Mouse (Mus musculus) heart, embryonic 14.5 days (tissue): ENCODE data around the gene Fam149b. TPM values are rescaled to one million over a fixed set of nuclear protein-coding genes. Genes with fewer than 3 reads are reported as not detected.
"Not testable (repeated sequence)": the region's sequence is repeated elsewhere in the genome, so short reads cannot be mapped to it uniquely, and the experiment has no call there.

ENCODE experiments used
- ATAC-seq: fragments of 200-750 bp; cut with Nextera tagmentation; 2 replicates; pipeline ENCODE4 v1.8.0; 2017; ENCODE audit warnings: low read depth, moderate TSS enrichment; ENCODE audit not compliant: insufficient number of reproducible peaks, insufficient read depth, low FRiP score
- H3K27ac ChIP-seq, 2 experiments: fragments of 200-500 bp in 1 of 2; fragments of 300-500 bp in 1 of 2; sonication (generic) in 1 of 2; replicated peaks in 1 of 2; 2 replicates each; pipeline ENCODE4 v1.5.1; 2012 to 2014; ENCODE audit warnings: low read depth in 2 of 2, low read length in 2 of 2, control low read depth in 1 of 2, mild to moderate bottlenecking in 1 of 2, mixed read lengths in 1 of 2; ENCODE audit not compliant: control insufficient read depth in 1 of 2, insufficient read depth in 1 of 2
- H3K27me3 ChIP-seq: fragments of 300-500 bp; sonication (generic); 2 replicates; pipeline ENCODE4 v1.6.1; 2014; ENCODE audit warnings: mild to moderate bottlenecking, low read length, control low read depth; ENCODE audit not compliant: control insufficient read depth, insufficient read depth
- H3K36me3 ChIP-seq: fragments of 300-500 bp; sonication (generic); 2 replicates; pipeline ENCODE4 v1.6.1; 2014; ENCODE audit warnings: mild to moderate bottlenecking, control low read depth, low read length, mixed read lengths; ENCODE audit not compliant: control insufficient read depth, insufficient read depth
- H3K4me1 ChIP-seq, 2 experiments: fragments of 200-500 bp in 1 of 2; fragments of 300-500 bp in 1 of 2; sonication (generic) in 1 of 2; 2 replicates each; pipeline ENCODE4 v1.6.1; 2012 to 2014; ENCODE audit warnings: low read length in 2 of 2, control low read depth in 1 of 2, mixed read lengths in 1 of 2; ENCODE audit not compliant: control insufficient read depth in 2 of 2, insufficient read depth in 2 of 2
- H3K4me2 ChIP-seq: fragments of 300-500 bp; sonication (generic); 2 replicates; pipeline ENCODE4 v1.6.1; 2014; ENCODE audit warnings: mild to moderate bottlenecking, low read length
- H3K4me3 ChIP-seq, 2 experiments: fragments of 200-500 bp in 1 of 2; fragments of 300-500 bp in 1 of 2; sonication (generic) in 1 of 2; 2 replicates each; pipeline ENCODE4 v1.5.1; 2012 to 2014; ENCODE audit warnings: low read length in 2 of 2, mild to moderate bottlenecking in 2 of 2, control low read depth in 1 of 2, low read depth in 1 of 2, moderate library complexity in 1 of 2; ENCODE audit not compliant: control insufficient read depth in 1 of 2, insufficient read depth in 1 of 2
- H3K9ac ChIP-seq: fragments of 300-500 bp; sonication (generic); 2 replicates; pipeline ENCODE4 v1.6.1; 2014; ENCODE audit warnings: mild to moderate bottlenecking, low read length
- H3K9me3 ChIP-seq: fragments of 300-500 bp; sonication (generic); 2 replicates; pipeline ENCODE4 v1.6.1; 2016; ENCODE audit warnings: low read length, control low read depth; ENCODE audit not compliant: control insufficient read depth
- WGBS: fragments of 180-500 bp; shearing (Covaris S2); extraction: QIAGEN DNeasy Blood & Tissue Kit; methylation state at CpG from one replicate; pipeline ENCODE4 v1.1.7; 2014; 5-methylcytosine and 5-hydroxymethylcytosine counted together
- polyA plus RNA-seq: library from polyadenylated mRNA; unstranded; fragments of >200 nt; fragmentation: Nextera tagmentation; extraction: Ambion mirVana; gene quantifications from 2 replicates; pipeline ENCODE4 v1.2.1, GENCODE M21; 2014

Gene Fam149b
- 29.7 and 30.4 TPM in 2 replicates for polyA plus RNA-seq

DNA sequence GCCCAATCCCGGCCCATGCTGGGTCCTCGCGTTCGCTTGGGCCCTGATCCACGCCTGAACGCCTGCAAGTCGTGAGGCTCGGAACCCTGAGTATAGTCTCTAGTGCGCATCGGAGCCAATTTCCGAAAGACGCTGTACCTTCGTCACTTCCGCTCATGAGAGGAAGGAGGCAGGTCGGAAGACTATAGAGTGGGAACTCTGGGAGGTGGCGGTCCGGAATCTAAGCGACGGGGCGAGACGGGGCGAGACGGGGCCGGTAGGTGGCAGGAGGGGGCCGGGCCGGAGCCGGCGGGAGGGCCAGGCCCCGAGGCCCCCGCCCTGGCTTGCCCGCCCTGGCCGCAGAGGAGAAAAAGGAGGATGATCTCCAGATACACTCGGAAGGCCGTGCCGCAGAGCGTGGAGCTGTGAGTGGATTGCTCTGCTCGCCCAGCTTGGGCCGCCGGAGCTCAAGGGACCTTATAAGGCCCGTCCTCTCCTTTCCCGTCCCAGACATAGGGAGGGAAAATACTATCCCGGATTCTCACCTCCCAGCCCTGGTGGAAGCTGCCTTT lies at the start of gene Fam149b, which contains the start of gene Ecd:
TSS of gene Fam149b (plus strand) at position 172 of the 551 bp plus-strand sequence.
TSS of gene Ecd (minus strand) at position 131 of the 551 bp plus-strand sequence.
- peak; percentile 95 for ATAC-seq
- WGBS: under 1% methylated on average over 38 of the region's 42 CpGs
- no peaks in the 10 kb centered on the region for H3K27me3 ChIP-seq
- peak within 1 kb of the TSS; percentile 87 to 92 for H3K27ac ChIP-seq
- H3K4me1 ChIP-seq: peaks cover 0 to 21% of the 10 kb centered on the region in 2 experiments; a peak in 2 of 4 replicates
- peak within 1 kb of the TSS; percentile 74 to 96 for H3K4me3 ChIP-seq
- peak within 1 kb of the TSS; percentile 85 for H3K4me2 ChIP-seq
- peaks cover 40% of the 10 kb centered on the region for H3K36me3 ChIP-seq
- peak within 1 kb of the TSS; percentile 87 for H3K9ac ChIP-seq
- no peaks in the 10 kb centered on the region for H3K9me3 ChIP-seq

DNA sequence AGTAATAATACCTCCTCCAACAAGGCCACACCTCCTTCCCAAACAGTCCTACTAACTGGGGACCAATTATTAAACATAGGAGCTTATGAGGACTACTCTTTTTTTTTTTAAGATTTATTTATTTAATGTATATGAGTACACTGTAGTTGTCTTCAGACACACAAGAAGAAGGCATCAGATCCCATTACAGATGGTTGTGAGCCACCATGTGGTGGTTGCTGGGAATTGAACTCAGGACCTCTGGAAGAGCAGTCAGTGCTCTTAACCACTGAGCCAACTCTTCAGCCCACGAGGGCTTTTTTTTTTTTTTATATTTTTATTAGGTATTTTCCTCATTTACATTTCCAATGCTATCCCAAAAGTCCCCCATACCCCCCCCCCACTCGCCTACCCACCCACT lies 42.9 kb upstream of the Fam149b start:
- H3K4me1 ChIP-seq, H3K4me2 ChIP-seq, H3K27ac ChIP-seq, H3K4me3 ChIP-seq, H3K27me3 ChIP-seq, ATAC-seq, H3K9me3 ChIP-seq, H3K9ac ChIP-seq: not testable (repeated sequence)
- WGBS: 65% methylated on average over 2 of the region's 2 CpGs
- peaks cover 39% of the 10 kb centered on the region for H3K36me3 ChIP-seq

DNA sequence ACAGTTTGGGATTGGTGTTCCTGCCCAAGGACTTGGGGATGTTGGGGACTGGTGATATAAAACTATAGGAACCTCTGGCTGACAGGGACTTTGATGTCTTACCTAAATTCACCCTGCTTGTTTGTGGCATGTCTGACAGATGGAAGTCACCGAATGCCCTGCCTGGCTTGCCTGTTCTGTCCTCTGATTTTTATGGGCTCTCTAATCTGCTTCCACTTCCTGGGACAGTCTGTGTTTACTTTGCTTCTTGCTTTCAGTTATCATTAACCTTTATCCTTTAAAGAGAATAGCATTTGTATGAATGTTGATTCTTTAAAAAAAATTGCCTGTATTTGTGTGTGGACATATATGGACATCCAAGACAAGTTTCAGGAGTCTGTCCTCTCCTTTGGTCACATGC lies 32.8 kb upstream of the Fam149b start:
- WGBS: 90% methylated on average over 1 of the region's 1 CpGs
- H3K9me3 ChIP-seq: no peaks in the 10 kb centered on the region
- no peaks in the 10 kb centered on the region for H3K27me3 ChIP-seq
- ATAC-seq: no peak
- no peak overlapping the region for H3K27ac ChIP-seq
- H3K36me3 ChIP-seq: peaks cover 65% of the 10 kb centered on the region
- H3K4me2 ChIP-seq: no peak overlapping the region
- H3K9ac ChIP-seq: no peak overlapping the region
- H3K4me3 ChIP-seq: no peak overlapping the region
- H3K4me1 ChIP-seq: no peaks in the 10 kb centered on the region

DNA sequence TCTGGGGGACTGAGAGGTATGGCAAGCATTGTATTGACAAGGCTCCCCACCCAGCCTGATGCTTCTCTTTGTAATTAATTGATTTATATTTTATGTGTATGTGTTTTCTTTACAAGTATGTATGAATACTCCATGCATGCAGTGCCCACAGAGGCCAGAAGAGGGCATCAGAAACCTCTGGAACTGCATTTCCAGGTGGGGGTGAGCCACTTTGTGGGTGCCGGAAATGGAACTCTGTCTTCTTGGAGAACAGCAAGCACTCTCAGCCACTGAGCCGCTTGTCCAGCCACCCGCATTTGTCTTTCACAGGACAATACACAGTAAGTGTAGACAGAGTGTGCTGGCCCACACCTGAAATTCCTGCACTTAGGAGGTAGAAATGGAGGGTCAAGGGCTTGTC lies 28.5 kb upstream of the Fam149b start:
- H3K4me3 ChIP-seq: no peak overlapping the region
- no peak overlapping the region for H3K9ac ChIP-seq
- WGBS: 75% methylated on average over 3 of the region's 3 CpGs
- no peaks in the 10 kb centered on the region for H3K9me3 ChIP-seq
- no peak overlapping the region for H3K4me2 ChIP-seq
- no peak overlapping the region for H3K27ac ChIP-seq
- peaks cover 62% of the 10 kb centered on the region for H3K36me3 ChIP-seq
- H3K4me1 ChIP-seq: no peaks in the 10 kb centered on the region
- H3K27me3 ChIP-seq: no peaks in the 10 kb centered on the region
- ATAC-seq: no peak

DNA sequence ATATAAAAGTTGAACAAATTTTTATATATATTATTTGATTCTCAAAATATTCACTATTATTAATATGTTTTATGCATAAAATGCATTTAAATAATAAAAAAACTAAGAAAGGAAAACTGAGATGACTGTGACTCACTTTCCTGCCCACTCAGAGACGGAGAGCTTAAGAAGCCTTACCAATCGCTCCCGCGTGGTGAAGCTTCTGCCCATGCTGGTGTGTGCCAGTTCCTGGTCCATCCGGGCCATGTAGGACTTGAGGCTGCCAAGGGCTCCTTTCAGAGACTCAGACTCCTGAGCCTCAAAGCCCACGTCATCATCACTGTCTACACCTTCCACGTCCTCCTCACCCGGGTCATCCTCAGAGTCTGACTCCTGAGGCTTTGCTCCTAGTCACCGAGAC lies 23.8 kb upstream of the Fam149b start:
- Histone ChIP-seq H3K9me3 (no peaks in the 10 kb centered on the region), H3K4me1 (no peaks in the 10 kb centered on the region), H3K4me3 (no peak overlapping the region), H3K27me3 (no peaks in the 10 kb centered on the region), H3K27ac (no peak overlapping the region), H3K36me3 (peaks cover 76% of the 10 kb centered on the region), H3K4me2 (no peak overlapping the region), H3K9ac (no peak overlapping the region)
- WGBS: 93% methylated on average over 9 of the region's 9 CpGs
- no peak for ATAC-seq

DNA sequence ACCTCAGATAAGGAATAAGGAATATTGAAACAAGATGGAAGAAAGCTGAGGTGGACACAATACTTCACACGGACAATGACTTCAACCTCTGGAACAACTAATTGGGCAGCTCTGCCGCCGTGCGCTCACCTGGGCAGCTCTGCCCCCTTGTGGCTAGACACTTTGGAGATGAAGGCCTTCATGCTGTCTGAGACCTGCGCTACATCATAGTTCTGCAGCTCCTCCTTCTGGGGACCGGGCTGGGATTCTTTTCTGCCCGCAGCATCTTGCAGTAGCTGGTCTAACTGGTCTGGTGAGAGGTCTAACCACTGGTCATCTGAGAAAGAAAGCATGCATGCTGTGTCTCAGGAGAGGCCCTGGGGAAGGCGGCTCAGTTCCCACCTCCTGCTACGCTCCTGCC lies 19.5 kb upstream of the Fam149b start:
- H3K4me2 ChIP-seq: no peak overlapping the region
- H3K4me3 ChIP-seq: no peak overlapping the region
- no peaks in the 10 kb centered on the region for H3K27me3 ChIP-seq
- no peak overlapping the region for H3K27ac ChIP-seq
- H3K36me3 ChIP-seq: peaks cover 88% of the 10 kb centered on the region
- ATAC-seq: no peak
- 79% methylated on average over 9 of the region's 9 CpGs for WGBS
- H3K9me3 ChIP-seq: no peaks in the 10 kb centered on the region
- no peaks in the 10 kb centered on the region for H3K4me1 ChIP-seq
- H3K9ac ChIP-seq: no peak overlapping the region

DNA sequence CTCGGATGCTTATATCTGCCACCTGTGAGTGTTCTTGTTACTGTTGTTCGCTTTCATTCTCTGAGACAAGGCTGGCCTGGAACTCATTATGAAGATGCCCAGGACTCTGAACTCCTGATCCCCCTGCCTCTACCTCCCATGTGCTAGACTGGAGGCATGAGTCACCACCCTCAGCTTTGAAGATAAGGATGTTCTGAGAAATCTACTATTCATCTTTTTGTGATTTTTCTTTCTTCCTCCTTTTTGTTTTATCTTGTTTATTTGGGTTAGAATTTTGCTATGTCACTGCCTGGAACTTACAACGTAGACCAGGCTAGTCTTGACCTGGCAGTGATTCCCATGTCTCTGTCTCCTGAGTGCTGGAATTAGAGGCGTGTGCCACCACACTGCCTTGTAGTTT lies 16.6 kb upstream of the Fam149b start:
- Histone ChIP-seq H3K4me3 (no peak overlapping the region), H3K4me1 (no peaks in the 10 kb centered on the region), H3K9ac (no peak overlapping the region), H3K9me3 (no peaks in the 10 kb centered on the region), H3K27ac (no peak overlapping the region), H3K4me2 (no peak overlapping the region), H3K36me3 (peaks cover 98% of the 10 kb centered on the region), H3K27me3 (no peaks in the 10 kb centered on the region)
- ATAC-seq: no peak
- WGBS: 88% methylated on average over 4 of the region's 4 CpGs

DNA sequence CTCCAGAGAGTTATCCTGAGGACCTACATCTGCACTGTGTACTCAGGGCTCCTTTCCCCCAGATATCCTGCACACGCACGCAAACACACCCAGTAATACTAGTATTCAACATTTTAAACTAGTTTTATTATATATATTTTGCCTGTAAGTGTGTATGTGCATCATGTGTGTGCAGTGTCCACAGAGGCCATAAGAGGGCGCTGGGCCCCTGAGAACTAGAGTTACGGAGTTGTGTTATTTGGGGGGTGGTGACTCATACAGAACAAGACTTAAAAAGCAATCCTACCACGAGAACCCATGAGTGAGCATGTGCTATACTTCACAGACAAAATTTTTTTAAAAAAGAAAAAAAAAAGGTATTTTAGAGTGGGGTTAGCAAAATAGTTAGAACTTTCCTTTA lies 8.5 kb upstream of the Fam149b start:
- WGBS: 90% methylated on average over 5 of the region's 5 CpGs
- H3K4me3 ChIP-seq: no peak overlapping the region
- H3K27me3 ChIP-seq: no peaks in the 10 kb centered on the region
- no peaks in the 10 kb centered on the region for H3K9me3 ChIP-seq
- ATAC-seq: no peak
- peaks cover 61% of the 10 kb centered on the region for H3K36me3 ChIP-seq
- H3K9ac ChIP-seq: no peak overlapping the region
- no peak overlapping the region for H3K27ac ChIP-seq
- no peak overlapping the region for H3K4me2 ChIP-seq
- H3K4me1 ChIP-seq: no peaks in the 10 kb centered on the region
